21 mouse cellular contexts compared by ENCODE assay signal in genomic region chr6:17912825-17913224, GRCm38 (mm10).
"Had no signal": no experiment of that assay in that cellular context is flagged by ENCODE, and none has a peak within 500 bp of the region (broad histone marks: within the 10 kb centered on the region; RNA-seq: fewer than 3 reads in every experiment).

No protein-coding gene starts in this region.

- H3K4me3 ChIP-seq: intestine, embryonic 15.5 days; kidney, embryonic 15.5 days; limb, embryonic 10.5 days; limb, embryonic 13.5 days; liver, embryonic 12.5 days; liver, embryonic 15.5 days; myocyte; stomach, embryonic 15.5 days had no signal

- H3K9ac ChIP-seq: intestine, embryonic 15.5 days; kidney, embryonic 15.5 days; limb, embryonic 13.5 days; liver, embryonic 12.5 days; liver, embryonic 15.5 days; stomach, embryonic 15.5 days had no signal

- H3K36me3 ChIP-seq: intestine, embryonic 15.5 days; kidney, embryonic 15.5 days; limb, embryonic 10.5 days; limb, embryonic 13.5 days; liver, embryonic 12.5 days; liver, embryonic 15.5 days; stomach, embryonic 15.5 days had no signal

- ATAC-seq: hindbrain, embryonic 16.5 days; intestine, embryonic 15.5 days; liver, embryonic 12.5 days; lung, postnatal 0 days had no signal

- H3K4me2 ChIP-seq: intestine, embryonic 15.5 days; kidney, embryonic 15.5 days; limb, embryonic 13.5 days; liver, embryonic 12.5 days; liver, embryonic 15.5 days; stomach, embryonic 15.5 days had no signal

- H3K9me3 ChIP-seq: intestine, embryonic 15.5 days; kidney, embryonic 15.5 days; limb, embryonic 10.5 days; limb, embryonic 13.5 days; liver, embryonic 12.5 days; liver, embryonic 15.5 days; stomach, embryonic 15.5 days had no signal

- H3K27me3 ChIP-seq: intestine, embryonic 15.5 days; kidney, embryonic 15.5 days; limb, embryonic 13.5 days; liver, embryonic 12.5 days; liver, embryonic 15.5 days; stomach, embryonic 15.5 days had no signal

- H3K4me1 ChIP-seq: intestine, embryonic 15.5 days; kidney, embryonic 15.5 days; limb, embryonic 10.5 days; liver, embryonic 12.5 days; liver, embryonic 15.5 days; stomach, embryonic 15.5 days had no signal

- H3K27ac ChIP-seq: intestine, embryonic 15.5 days; kidney, embryonic 15.5 days; limb, embryonic 10.5 days; limb, embryonic 13.5 days; liver, embryonic 12.5 days; liver, embryonic 15.5 days; stomach, embryonic 15.5 days had no signal

- DNase-seq: kidney, adult 11 months; kidney, adult 8-10 months; kidney, postnatal 14 days; layer of hippocampus, postnatal 36 days; liver; lung, adult 18-20 months; lung, postnatal 4 days; right cerebral cortex, adult 18-20 months; right cerebral cortex, postnatal 25 days; spleen, adult 18-20 months; thymus, postnatal 25 days had no signal
